In genomic region chr8:121234915-121235314, GRCm38 (mm10) we compare ENCODE assay signal across 9 mouse cellular contexts.
A peak's percentile ranks its signal among the peaks of the same experiment; 100 is the strongest.
DNase-seq lines count a peak whose midpoint lies in the region; ATAC-seq and TF ChIP-seq lines count a peak whose summit lies in the region.
"Had no signal": no experiment of that assay in that cellular context is flagged by ENCODE, and none has a peak within 500 bp of the region (broad histone marks: within the 10 kb centered on the region; RNA-seq: fewer than 3 reads in every experiment).

No protein-coding gene starts in this region.

- TF ChIP-seq POLR2A in cortical plate, adult 2 months (IDR thresholded peaks at IDR 0.05; ENCODE audit: extremely low read depth, insufficient read depth, low read length) = no peak

- H3K27me3 ChIP-seq in G1E (ENCODE audit: insufficient read depth, low read length) = no peaks in the 10 kb centered on the region
- no peaks in the 10 kb centered on the region for H3K27me3 ChIP-seq in splenic B cell, adult 2 months (ENCODE audit: control insufficient read depth, insufficient read depth, low read length, poor library complexity, severe bottlenecking)

- H3K4me1 ChIP-seq in G1E (ENCODE audit: insufficient read depth, low read depth, low read length) = no peaks in the 10 kb centered on the region
- H3K4me1 ChIP-seq in cortical plate, adult 2 months (ENCODE audit: control insufficient read depth, insufficient read depth, low read length) = no peaks in the 10 kb centered on the region

- no peak overlapping the region for H3K27ac ChIP-seq in left cerebral cortex, adult 2 months
- H3K27ac ChIP-seq in cortical plate, adult 2 months (ENCODE audit: insufficient read depth, low read length) = no peak overlapping the region

- H3K36me3 ChIP-seq in G1E (replicated peaks) = no peaks in the 10 kb centered on the region
- no peaks in the 10 kb centered on the region for H3K36me3 ChIP-seq in splenic B cell, adult 2 months (ENCODE audit: control insufficient read depth, insufficient read depth, low read length, poor library complexity, severe bottlenecking)

- TF ChIP-seq CTCF in left cerebral cortex, adult 2 months (IDR thresholded peaks at IDR 0.05) = peak; percentile 60
- TF ChIP-seq CTCF in G1E (IDR thresholded peaks at IDR 0.05; ENCODE audit: low read depth, low read length) = peak; percentile 33; the same call in 1 of the 2 replicates
- peak; percentile 41 for TF ChIP-seq CTCF in cortical plate, adult 2 months (IDR thresholded peaks at IDR 0.05; ENCODE audit: extremely low read depth, insufficient read depth, low read length)

- peaks cover 87% of the 10 kb centered on the region for H3K9me3 ChIP-seq in G1E (replicated peaks)

- no peak for ATAC-seq in G1E (ENCODE audit: extremely low read depth, insufficient number of reproducible peaks, low FRiP score, poor library complexity, severe bottlenecking)
- ATAC-seq: intestine, embryonic 16.5 days had no signal

- no peak overlapping the region for H3K4me3 ChIP-seq in left cerebral cortex, adult 2 months
- H3K4me3 ChIP-seq in G1E (ENCODE audit: low read depth, low read length) = no peak overlapping the region; the same call in 1 of the 2 replicates
- no peak overlapping the region for H3K4me3 ChIP-seq in cortical plate, adult 2 months (ENCODE audit: insufficient read depth, low read length)

- no peak for DNase-seq in left cerebral cortex, adult 2 months (ENCODE audit: extremely low spot score in 1 of 2, low spot score in 2 of 2)
- no peak for DNase-seq in left cerebral cortex, adult 18-20 months (ENCODE audit: low spot score in 2 of 2)
- no peak for DNase-seq in G1E (ENCODE audit: low spot score)
- DNase-seq in splenic B cell, adult 2 months (ENCODE audit: low read depth, low spot score) = peak; percentile 26
- no peak for DNase-seq in frontal cortex, postnatal 14 days (ENCODE audit: low spot score in 2 of 2)
- no peak for DNase-seq in kidney, adult 11 months
- DNase-seq: gastrocnemius, postnatal 14 days had no signal

- intact Hi-C loops in left cerebral cortex, adult 2 months (cut with DNase I) = no loop called here
